Mouse (Mus musculus) embryonic facial prominence, embryonic 10.5 days (tissue): ENCODE data around the gene Cdip1. TPM values are rescaled to one million over a fixed set of nuclear protein-coding genes. Genes with fewer than 3 reads are reported as not detected.

Source experiments
- DNase-seq: peaks from one replicate; pipeline ENCODE4 v3.0.0-alpha.2; 2017; ENCODE audit warnings: low spot score
- H3K27ac ChIP-seq: fragments of 300-500 bp; sonication (generic); replicated peaks from 2 replicates; pipeline ENCODE4 v1.5.1; 2016; ENCODE audit warnings: mild to moderate bottlenecking
- H3K27me3 ChIP-seq: fragments of 300-500 bp; sonication (generic); replicated peaks from 2 replicates; pipeline ENCODE4 v1.6.1; 2016; ENCODE audit warnings: low read depth, mild to moderate bottlenecking; ENCODE audit not compliant: poor library complexity, severe bottlenecking
- H3K36me3 ChIP-seq: fragments of 300-500 bp; sonication (generic); replicated peaks from 2 replicates; pipeline ENCODE4 v1.6.1; 2016; ENCODE audit warnings: mild to moderate bottlenecking, moderate library complexity
- H3K4me1 ChIP-seq: fragments of 300-500 bp; sonication (generic); 2 replicates; pipeline ENCODE4 v1.6.1; 2016
- H3K4me3 ChIP-seq: fragments of 300-500 bp; sonication (generic); 2 replicates; pipeline ENCODE4 v1.5.1; 2016; ENCODE audit warnings: mild to moderate bottlenecking, moderate library complexity
- H3K9me3 ChIP-seq: fragments of 300-500 bp; sonication (generic); 2 replicates; pipeline ENCODE4 v1.6.1; 2016; ENCODE audit warnings: mild to moderate bottlenecking
- WGBS: fragments of 180-500 bp; shearing (Covaris S2); methylation state at CpG from one replicate; pipeline ENCODE4 v1.1.7; 2016; 5-methylcytosine and 5-hydroxymethylcytosine counted together
- polyA plus RNA-seq: library from polyadenylated mRNA; unstranded; fragments of >200 nt; fragmentation: Nextera tagmentation; extraction: Ambion mirVana; gene quantifications from 2 replicates; pipeline ENCODE4 v1.2.1, GENCODE M21; 2016

Gene Cdip1
- polyA plus RNA-seq, 1 experiment from 2014 or later: 112 TPM

- 6% methylated on average over 35 of the region's 35 CpGs for WGBS
- DNase-seq: peak; percentile 96
- peak within 1 kb of the TSS; percentile 78 for H3K4me3 ChIP-seq
These were observed 64.1 kb downstream of the Cdip1 start, which contains the start of gene Hmox2 for GRCm38 (mm10) chr16:4725780-4726527. Gene Hmox2 (plus strand): TSS chr16:4726361.

GRCm38 (mm10) chr16:4725266-4725665 is 64.8 kb downstream of the Cdip1 start:
- peaks cover 5% of the 10 kb centered on the region; the same call in 1 of the 2 replicates for H3K36me3 ChIP-seq
- no peaks in the 10 kb centered on the region for H3K27me3 ChIP-seq
- no peak overlapping the region for H3K27ac ChIP-seq
- no peak for DNase-seq
- peaks cover 17% of the 10 kb centered on the region for H3K4me1 ChIP-seq
- no peaks in the 10 kb centered on the region for H3K9me3 ChIP-seq
- no peak overlapping the region for H3K4me3 ChIP-seq
- WGBS: 76% methylated on average over 4 of the region's 4 CpGs

More at GRCm38 (mm10) chr16:4725780-4726527, 64.1 kb downstream of the Cdip1 start, which contains the start of gene Hmox2:
- Histone ChIP-seq H3K9me3 (no peaks in the 10 kb centered on the region), H3K4me1 (peaks cover 17% of the 10 kb centered on the region), H3K27me3 (no peaks in the 10 kb centered on the region), H3K27ac (peak within 1 kb of the TSS; percentile 88), H3K36me3 (peaks cover 5% of the 10 kb centered on the region; the same call in 1 of the 2 replicates)

GRCm38 (mm10) chr16:4722915-4723209 is 67.2 kb downstream of the Cdip1 start:
- H3K27ac ChIP-seq: no peak overlapping the region
- 76% methylated on average over 3 of the region's 3 CpGs for WGBS
- no peak overlapping the region for H3K4me3 ChIP-seq
- H3K27me3 ChIP-seq: no peaks in the 10 kb centered on the region
- no peaks in the 10 kb centered on the region for H3K36me3 ChIP-seq
- no peaks in the 10 kb centered on the region for H3K9me3 ChIP-seq
- DNase-seq: no peak
- peaks cover 23% of the 10 kb centered on the region for H3K4me1 ChIP-seq

- 80% methylated on average over 7 of the region's 7 CpGs for WGBS
- Histone ChIP-seq H3K4me1 (peaks cover 22% of the 10 kb centered on the region), H3K27ac (no peak overlapping the region), H3K36me3 (no peaks in the 10 kb centered on the region), H3K9me3 (no peaks in the 10 kb centered on the region), H3K4me3 (no peak overlapping the region), H3K27me3 (no peaks in the 10 kb centered on the region)
- DNase-seq: no peak
These were observed 67.8 kb downstream of the Cdip1 start for GRCm38 (mm10) chr16:4722128-4722914.

- no peaks in the 10 kb centered on the region for H3K9me3 ChIP-seq
- H3K36me3 ChIP-seq: peaks cover 31% of the 10 kb centered on the region
- H3K4me3 ChIP-seq: peak within 1 kb of the TSS; percentile 79
- WGBS: 12% methylated on average over 33 of the region's 33 CpGs
- peaks cover 13% of the 10 kb centered on the region for H3K4me1 ChIP-seq
- H3K27me3 ChIP-seq: no peaks in the 10 kb centered on the region
- H3K27ac ChIP-seq: peak within 1 kb of the TSS; percentile 98
- peak; percentile 85 for DNase-seq
These were observed 71.2 kb downstream of the Cdip1 start, which contains the start of gene Nmral1 for GRCm38 (mm10) chr16:4718753-4719518. Gene Nmral1 (minus strand): TSS chr16:4719356.

GRCm38 (mm10) chr16:4717866-4718265 is 72.2 kb downstream of the Cdip1 start:
- Histone ChIP-seq H3K27me3 (no peaks in the 10 kb centered on the region), H3K4me1 (peaks cover 13% of the 10 kb centered on the region), H3K27ac (no peak overlapping the region), H3K9me3 (no peaks in the 10 kb centered on the region), H3K36me3 (peaks cover 41% of the 10 kb centered on the region), H3K4me3 (peak overlapping the region; percentile 79)
- 77% methylated on average over 3 of the region's 3 CpGs for WGBS
- DNase-seq: no peak

- peaks cover 7% of the 10 kb centered on the region for H3K4me1 ChIP-seq
These were observed 76.0 kb downstream of the Cdip1 start for GRCm38 (mm10) chr16:4713861-4714710.

GRCm38 (mm10) chr16:4711173-4711572 is 78.9 kb downstream of the Cdip1 start:
- Histone ChIP-seq H3K4me1 (no peaks in the 10 kb centered on the region), H3K9me3 (no peaks in the 10 kb centered on the region), H3K27me3 (no peaks in the 10 kb centered on the region), H3K4me3 (no peak overlapping the region), H3K27ac (no peak overlapping the region), H3K36me3 (peaks cover 100% of the 10 kb centered on the region)
- 93% methylated on average over 4 of the region's 4 CpGs for WGBS
- DNase-seq: no peak

More at GRCm38 (mm10) chr16:4713861-4714710, 76.0 kb downstream of the Cdip1 start:
- H3K9me3 ChIP-seq: no peaks in the 10 kb centered on the region
- no peaks in the 10 kb centered on the region for H3K27me3 ChIP-seq
- no peak overlapping the region for H3K27ac ChIP-seq
- WGBS: 93% methylated on average over 17 of the region's 17 CpGs
- peaks cover 79% of the 10 kb centered on the region for H3K36me3 ChIP-seq
- H3K4me3 ChIP-seq: no peak overlapping the region
- no peak for DNase-seq

GRCm38 (mm10) chr16:4705541-4705940 is 84.6 kb downstream of the Cdip1 start:
- whole genome bisulfite sequencing: 69% methylated on average over 4 of the region's 4 CpGs
- no peaks in the 10 kb centered on the region for H3K27me3 ChIP-seq
- no peaks in the 10 kb centered on the region for H3K4me1 ChIP-seq
- no peak overlapping the region for H3K27ac ChIP-seq
- no peak for DNase-seq
- H3K9me3 ChIP-seq: no peaks in the 10 kb centered on the region
- H3K4me3 ChIP-seq: no peak overlapping the region
- peaks cover 100% of the 10 kb centered on the region for H3K36me3 ChIP-seq

- 51% methylated on average over 1 of the region's 1 CpGs for WGBS
- Histone ChIP-seq H3K27ac (no peak overlapping the region), H3K9me3 (no peaks in the 10 kb centered on the region), H3K36me3 (peaks cover 99% of the 10 kb centered on the region), H3K4me1 (no peaks in the 10 kb centered on the region), H3K4me3 (no peak overlapping the region), H3K27me3 (no peaks in the 10 kb centered on the region)
- DNase-seq: no peak
These were observed 87.4 kb downstream of the Cdip1 start for GRCm38 (mm10) chr16:4702646-4703045.

GRCm38 (mm10) chr16:4701211-4701610 is 88.9 kb downstream of the Cdip1 start:
- Histone ChIP-seq H3K4me3 (no peak overlapping the region), H3K27me3 (no peaks in the 10 kb centered on the region), H3K27ac (no peak overlapping the region), H3K4me1 (no peaks in the 10 kb centered on the region), H3K36me3 (peaks cover 99% of the 10 kb centered on the region), H3K9me3 (no peaks in the 10 kb centered on the region)
- no peak for DNase-seq
- WGBS: 95% methylated on average over 3 of the region's 3 CpGs
